Mouse (Mus musculus) kidney, adult 9 months (tissue): ENCODE data around the gene Epb41l1.

Experiments
- DNase-seq: peaks from one replicate; pipeline ENCODE4 v3.0.0; 2022

Epb41l1 gene

DNA sequence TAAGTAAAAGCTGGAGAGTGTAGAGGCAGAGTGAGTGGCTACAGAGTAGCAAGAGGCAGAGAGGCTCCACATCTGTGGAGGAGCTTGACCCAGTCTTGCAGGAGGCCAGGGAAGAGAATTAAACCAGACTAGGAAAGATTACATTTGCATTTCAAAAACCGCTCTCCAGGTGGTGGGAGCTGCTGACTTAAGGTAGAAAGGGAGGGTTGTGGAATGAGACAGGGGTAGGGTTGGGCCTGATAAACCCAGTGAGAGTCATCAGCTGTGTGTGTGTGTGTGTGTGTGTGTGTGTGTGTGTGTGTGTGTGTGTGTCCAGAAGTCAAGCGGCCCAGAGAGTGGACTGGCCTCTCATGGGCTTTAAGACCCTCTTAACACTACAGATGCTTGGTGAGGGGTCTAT lies 4.9 kb downstream of the Epb41l1 start:
- no peak for DNase-seq

DNA sequence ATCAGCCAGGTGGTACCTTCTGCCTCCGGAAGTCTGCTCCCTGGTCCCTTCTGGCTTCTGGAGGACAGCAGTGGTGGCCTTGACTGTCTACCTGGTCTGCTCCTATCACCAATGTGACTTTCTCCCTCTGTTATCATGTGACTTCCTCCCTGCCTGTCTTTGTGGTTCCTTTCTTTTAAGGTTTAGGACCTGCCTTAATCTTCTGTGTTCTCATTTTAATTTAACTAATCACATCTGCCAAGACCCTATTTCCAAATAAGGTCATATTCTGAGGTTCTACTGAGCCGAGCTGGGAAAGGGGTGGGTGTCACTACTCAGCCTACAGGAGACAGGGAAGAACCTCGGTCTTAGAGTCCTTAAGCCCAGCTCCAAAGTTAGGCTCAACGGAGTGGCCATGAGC lies 5.4 kb downstream of the Epb41l1 start:
- no peak for DNase-seq

DNA sequence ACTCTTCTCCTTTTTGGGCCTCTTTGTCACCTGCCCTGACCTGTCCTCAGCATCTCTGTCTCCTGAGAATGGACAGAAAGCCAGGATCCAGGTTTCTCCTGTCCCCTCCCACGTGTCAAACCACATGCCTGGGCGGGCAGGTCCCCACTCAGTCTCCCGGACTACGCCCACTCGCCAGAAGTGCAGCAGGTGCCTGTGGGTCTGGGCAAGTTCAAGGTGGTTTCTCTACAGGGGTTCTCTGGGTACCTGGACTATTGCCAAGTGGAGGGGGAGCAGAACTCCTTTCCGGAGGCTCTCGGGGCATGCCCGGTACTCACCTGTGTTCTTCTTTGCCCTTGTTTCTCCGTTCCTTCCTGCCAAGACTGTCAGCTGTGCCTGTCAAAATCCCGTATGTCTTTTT lies 9.1 kb downstream of the Epb41l1 start:
- peak; percentile 75 for DNase-seq

DNA sequence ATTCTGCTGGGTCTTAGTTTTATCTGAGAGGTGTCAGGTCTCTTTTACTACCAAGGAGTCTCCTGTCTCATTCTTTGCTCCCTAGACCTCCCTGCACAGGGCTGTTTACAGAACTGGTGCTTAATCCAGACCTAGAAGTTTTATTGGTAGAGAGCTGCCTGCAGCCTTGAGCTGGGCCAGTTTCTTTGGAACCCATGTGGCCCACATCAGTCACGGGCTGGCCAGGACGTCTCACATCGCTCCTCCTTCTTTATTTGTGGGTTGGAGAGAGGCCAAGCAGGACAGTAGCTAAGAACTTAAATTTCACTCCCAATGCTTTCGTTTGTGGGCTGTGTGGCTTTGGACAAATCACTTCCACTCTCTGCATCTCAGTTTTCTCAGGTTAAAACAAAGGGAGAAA lies 9.6 kb downstream of the Epb41l1 start:
- DNase-seq: peak; percentile 48

DNA sequence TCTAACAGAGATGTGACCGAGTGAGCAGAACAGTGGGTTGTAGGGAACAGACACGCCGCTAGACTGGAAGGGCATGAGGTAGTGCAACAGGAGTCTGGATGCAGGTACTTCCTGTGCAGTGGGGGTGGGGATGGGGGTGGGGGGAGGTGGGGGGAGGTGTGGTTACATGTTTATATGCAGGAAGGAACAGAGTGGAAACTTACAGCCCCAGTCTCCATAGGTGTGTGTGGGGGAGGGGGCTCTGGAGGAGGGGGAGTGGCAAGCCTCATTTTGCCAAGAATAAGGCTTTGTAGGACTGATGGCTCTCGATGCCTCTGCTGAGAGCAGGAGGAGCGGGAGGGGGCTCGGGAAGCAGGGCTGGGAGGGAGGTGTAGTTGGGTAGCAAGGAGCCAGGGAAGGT lies 10.7 kb downstream of the Epb41l1 start:
- no peak for DNase-seq

DNA sequence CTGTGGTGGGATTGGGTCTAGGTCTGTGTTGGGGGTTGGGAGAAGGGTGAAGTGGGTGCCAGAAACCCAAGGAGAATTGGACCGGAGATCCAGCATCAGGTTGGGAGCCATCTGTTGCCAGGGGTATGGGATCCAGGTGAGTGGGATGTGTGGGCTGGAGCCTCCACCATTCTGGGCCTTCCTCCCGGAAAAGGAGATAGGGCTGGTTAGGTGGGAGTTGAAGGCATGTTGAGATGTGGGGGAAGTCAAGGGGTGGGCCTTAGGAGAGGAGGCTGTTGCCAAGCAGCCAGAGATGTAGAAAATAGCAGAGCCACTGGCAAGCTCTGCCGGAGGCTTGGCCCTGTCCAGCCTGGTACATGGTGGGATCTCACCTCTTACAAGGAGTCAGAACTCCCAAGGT lies 11.4 kb downstream of the Epb41l1 start:
- peak; percentile 24 for DNase-seq

DNA sequence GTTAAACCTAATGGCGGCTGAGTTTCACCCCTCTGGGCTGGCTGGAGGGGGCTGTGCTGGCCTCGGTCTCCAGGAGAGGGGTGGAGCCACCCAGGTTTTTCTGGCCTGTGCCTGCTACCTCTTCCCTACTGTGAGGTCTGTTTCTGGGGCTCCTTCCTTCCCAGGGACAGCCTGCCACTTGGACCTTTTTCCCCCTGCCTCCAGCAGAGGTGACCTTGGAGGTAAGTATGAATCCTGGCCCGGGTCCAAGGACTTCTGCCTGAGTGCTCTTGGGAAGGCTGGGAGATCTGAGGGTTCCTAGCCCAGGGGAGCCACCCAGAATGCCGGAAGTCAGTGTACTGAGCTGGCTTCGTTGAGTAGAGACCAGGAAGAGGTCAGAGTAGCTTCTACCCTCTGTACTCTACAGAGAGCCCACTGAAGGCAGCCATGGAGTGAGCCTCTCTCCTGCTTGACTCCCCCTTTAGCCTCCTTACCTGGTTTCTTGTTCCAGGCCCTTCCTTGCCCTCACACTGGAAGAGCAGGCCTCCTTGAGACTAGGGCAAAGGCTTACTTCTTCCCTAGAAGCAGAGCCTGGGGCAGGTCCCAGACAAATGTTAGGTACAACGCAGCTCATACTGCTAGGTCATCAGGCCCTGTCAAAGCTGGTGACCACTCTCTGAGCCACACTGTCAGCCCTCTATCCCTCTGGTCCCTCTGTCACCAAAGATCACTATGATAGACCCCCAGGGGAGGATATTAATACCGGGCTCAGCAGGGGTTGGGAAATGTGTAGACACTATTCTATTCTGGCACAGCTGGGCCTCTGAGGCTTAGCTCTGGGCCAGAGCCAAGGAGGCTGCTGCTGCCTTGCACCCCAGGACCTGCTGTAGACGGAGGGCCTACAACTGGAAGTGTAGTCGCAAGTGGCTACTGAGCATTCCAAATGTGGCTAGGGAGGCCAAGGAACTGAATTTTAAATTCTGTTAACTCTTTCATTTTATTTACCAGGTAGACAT lies 12.5 kb downstream of the Epb41l1 start:
- peak; percentile 96 for DNase-seq

DNA sequence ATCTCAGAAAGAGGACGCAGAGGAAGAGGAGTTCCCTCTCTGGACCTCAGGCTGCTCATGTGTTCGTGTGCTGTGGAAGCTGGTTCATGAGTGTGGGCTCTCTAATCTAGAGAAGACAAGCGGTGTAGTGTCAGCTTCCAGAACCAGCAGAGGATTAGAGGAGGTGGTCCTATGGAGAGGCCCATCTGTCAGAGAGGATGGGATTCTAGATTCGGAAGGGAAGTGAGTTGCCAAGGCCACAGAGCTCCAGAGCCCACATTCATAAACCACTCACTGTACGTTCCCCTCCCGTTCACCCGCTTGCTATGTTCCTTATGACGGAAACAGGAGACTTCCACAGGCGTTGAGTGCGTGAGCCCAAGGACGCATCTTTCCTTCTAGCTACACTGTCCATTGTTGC lies 16.9 kb downstream of the Epb41l1 start:
- DNase-seq: no peak

DNA sequence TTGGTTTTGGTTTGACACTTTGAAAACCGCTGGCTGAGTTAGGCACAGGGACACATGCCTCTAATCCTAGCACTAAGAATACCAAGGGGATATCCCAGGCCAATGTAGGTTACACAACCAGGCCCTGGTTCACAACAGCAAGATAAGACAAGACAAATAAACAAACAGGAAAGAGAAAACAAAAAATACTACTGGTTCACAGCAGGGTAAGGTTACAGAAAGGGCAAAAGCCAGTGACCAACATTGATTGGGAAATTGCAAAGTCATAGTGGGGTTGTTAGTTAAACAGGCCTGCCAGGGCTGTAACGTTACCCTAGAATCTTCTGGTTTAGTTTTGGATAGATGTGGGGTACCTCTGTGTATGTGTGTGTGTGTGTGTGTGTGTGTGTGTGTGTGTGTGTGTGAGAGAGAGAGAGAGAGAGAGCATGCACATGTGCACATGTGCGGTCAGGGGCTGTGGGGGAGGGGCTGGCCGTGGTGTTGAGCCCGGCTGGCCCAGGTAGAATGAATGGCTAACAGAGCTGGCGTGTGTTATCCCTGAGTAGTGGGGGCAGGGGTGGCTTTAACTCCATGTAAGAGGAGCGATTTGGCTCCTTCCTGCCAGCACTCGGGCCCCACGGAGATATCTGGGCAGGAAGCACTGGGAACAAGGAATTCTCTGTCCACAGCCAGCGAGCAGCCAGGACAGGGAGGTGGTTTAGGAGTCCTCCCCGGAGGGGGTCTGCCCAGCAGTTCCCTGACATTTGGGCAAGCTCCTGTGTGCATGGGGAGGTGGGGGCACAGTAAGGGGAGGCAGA lies 19.2 kb downstream of the Epb41l1 start:
- DNase-seq: peak; percentile 65

DNA sequence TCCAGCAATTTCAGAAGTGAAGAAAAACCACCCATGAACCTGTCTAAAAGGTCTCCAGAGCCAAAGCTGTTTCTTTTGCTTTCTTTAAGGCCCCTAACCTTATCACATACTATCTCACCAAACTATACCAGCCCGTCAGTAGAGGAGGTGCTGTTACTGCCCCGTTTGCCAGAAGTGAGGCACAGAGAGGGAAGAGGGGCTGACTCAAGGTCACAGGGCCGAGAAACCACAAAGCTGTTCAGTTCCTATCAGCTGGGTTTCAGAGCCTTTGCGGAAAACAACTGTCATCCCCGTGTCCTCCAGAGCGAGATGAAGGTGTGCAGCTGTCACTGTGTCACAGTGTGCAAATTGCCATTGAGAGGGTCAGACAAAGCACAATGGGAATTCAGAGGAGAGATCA lies 21.2 kb downstream of the Epb41l1 start:
- no peak for DNase-seq

DNA sequence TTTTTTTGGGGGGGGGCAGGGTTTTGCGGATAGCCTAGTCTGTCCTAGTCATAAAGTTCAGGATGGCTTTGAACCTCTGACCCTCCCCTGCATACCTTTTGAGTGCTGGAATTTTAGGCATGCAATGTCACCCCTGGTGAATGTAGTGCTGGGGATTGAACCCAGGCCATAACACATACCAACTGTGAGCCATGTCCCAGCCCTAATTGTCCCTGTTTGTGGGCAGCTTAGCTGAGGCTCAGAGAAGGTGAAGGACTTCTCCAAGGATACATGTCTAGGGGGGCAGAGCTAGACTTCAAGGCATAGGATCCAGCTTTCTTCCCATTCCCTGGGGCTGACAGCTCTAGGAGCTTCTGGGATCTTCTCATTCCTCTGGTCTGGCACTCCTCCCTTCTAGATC lies 22.6 kb downstream of the Epb41l1 start:
- no peak for DNase-seq

DNA sequence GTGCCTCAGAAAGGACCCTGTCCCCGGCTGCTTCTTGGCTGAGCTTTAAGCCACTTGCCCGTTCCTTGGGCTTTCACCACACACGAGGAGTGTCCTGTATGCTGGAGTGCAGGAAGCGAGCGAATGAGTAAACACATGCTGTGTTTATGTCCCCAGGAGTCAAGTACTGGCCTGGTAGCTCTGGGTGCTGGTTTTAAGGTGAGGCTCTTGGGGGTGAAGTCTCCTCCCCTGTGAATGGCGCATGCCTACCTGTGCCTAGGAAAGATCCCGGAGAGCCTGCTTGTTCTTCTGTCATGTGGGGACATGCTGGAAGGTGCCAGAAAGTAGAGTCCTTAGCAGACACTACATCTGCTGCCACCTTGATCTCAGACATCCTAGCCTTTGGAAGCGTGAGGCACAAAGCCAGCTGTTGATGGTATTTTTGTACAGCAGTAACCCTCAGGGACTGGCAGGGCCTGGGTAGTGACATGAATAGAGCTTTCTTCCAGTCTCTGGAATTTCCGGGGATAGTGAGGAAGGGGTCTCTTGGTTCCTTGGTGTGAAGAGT lies 25.9 kb downstream of the Epb41l1 start:
- no peak for DNase-seq

DNA sequence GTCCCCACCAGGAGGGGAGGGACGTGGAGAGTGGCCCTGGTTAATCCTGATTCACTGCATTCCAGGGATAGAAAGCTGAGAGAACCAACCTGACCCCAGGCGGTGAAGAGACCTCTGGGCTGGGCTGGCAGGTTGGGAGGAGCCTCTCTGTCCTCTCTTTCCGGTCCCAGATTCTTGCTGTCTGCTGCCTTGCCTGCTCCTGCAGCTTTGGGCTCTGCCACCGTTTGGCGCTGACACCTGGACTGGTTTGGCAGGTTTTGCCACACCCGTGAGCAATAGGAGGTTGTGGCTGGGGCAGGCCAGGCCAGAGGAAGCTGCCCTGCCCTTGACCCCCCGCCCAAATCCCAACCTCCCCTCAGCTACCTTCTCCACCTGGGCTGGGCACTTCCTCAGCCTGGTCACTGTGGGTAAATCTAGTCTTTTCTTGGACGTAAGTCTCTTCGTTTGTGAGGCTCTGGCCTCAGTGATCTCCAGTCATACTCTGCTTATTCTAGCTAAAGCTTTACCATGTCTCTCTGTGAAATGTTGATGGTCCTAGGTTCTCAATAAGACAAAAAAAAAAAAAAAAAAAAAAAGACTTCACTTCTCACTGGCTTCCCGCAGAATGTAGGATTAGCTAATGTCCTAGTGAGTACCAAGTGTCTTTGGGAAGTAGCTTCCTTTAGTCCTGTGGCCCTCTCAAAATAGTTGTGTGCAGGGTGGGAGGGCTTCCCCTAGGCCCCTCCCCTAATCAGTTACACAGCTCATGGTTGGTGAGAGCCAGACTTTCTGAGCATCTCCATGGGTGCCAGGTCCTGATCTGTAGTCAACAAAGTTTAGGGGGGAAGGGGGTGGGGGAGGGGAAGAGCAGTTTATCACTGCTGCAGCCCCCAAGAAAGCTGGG lies 26.9 kb downstream of the Epb41l1 start:
- peak; percentile 69 for DNase-seq

DNA sequence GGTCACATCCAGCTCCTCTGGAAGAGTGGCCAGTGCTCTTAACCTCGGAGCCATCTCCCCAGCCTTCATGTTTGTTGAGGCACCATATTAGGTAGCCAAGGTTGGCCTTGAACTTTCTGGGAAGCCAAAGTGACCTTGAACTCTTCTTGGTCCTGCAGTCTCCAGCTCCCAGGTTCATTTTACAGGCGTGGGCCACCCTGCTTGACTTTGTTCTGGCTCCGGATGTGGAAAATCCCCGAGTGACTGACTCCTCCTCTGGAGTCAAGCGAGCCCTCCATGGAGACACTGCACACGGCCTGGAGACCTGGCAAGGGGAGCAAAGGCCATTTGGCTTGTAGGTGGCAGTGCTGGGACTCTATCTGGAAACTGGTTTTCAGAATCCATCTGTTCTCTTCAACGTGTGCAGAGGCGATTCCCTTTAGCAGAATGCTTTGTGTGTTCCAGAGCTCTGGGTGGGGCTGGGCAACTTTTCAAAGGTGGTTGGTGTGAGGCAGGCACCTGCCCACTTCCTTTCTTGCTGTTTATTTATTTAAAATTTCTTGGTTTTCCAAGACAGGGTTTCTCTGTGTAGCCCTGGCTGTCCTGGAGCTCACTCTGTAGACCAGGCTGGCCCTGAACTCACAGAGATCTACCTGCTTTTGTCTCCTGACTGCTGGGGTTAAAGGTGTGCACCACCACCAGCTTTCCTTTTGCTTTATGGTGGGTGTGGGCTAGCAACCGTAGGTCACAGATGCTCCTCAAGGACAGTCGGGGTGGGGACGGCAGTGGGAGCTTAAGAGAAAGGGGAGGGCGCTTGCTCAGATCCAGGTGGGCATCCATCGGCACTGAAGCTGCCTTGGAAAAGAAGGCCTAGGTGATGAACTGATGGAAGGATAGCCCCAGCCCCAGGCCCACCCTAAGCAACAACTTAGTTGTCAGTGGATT lies 30.8 kb downstream of the Epb41l1 start:
- DNase-seq: peak; percentile 65

DNA sequence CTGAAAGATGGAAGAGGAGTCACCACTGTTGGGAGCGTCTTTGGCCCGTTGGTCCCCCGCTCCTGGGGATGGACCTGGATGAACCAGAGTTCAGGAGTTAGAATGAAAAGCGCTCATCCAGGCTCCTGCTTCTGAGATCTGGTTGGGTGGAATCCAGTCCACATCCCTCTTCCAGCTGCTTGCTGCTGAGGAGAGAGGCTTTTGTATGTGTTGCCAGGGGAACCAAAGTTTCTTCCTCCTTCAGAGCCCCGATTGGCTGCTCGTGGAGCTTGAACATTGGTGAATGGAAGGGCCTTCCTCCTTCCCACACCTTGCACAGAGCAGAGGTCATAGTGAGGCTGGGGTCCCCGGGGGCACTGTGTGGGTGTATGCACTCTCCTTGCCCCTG lies 31.4 kb downstream of the Epb41l1 start:
- no peak for DNase-seq

DNA sequence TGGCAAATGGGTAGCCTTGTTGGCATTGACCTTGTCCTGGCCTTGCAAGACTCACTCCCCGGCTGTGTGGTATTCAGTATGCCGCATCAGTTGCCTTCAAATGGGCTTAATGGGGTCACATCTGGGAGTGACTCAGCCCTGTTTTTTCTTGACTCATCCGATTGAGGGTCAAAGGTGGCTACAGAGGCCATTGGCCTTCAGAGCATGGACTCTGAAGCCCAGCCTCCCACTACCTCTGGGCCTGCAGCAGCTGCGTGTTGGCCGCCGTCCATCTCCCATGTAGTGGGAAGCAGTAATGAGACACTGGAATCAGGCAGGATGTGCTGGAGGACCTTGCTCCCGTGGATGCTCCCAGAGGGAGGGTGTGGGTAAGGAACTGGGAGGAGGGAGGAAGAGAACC lies 33.1 kb downstream of the Epb41l1 start:
- peak; percentile 95 for DNase-seq

DNA sequence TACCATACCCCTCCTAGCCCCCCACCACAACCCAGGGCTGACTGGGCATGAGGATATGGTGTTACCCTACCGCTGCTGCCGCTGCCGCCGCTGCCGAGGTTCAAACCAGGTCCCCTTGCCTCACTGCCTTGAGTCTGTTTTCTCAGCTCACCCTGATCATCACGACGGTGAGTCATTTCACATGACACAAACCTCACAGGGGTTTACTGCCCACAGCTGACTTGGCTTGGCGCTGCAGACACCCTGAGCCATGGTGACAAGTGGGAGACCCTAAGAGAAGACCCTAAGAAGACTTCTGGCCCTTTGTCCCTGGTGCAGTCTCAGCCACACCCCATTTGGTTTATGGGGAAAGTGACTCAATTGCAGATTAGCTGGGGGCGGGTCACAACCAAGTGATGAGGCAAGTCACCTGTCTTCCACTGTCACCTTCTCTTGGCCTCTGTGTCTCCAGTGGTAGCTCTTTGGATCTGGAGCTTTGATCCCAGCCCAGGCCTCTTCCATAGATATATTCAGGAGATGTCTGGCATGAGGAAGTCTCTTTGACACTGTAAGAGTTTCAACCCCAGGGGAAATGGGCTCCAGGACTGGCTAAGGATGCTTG lies 34.9 kb downstream of the Epb41l1 start:
- DNase-seq: no peak

DNA sequence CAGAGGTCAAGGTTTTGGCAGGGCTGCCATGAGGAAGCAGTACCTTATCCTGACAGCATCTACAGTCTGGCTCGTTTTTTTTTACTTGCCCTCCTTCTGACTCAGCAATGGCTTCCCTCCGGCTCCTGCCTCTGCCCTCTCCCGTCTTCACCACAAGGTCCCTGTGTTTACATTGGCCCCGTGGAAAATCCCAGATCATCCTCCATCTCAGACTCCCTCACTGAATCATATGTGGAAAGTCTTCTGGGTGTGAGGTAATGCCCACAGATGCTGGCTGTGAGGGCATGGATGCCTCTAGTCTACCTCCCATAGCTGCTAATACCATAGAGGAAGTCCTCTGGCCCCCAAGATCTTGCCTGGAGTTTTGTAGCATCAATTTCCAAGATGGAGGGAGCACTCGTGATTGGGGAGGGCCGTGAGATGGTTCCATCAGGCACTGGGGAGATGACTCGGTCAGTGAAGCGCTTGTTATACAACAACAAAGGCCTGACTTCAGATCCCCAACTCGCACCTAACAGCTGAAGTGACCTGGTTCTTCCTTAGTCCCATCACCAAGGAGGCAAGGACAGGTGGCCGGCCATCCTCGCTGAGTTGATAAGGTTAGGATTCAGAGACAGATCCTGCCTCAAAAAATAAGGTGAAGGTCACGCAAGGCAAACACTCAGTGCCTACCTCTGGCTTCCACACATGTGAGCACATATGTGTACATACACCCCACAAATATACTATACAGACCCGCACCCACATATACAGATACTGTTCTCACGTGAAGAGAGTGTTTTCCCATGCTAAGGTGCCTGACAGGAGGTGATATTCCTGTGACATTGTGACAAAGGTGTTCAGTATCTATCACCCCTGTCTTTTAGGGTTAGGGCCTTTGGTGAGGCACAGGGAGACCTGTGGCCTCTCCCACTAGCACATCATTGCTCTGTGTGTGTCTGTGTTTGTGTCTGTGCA lies 36.0 kb downstream of the Epb41l1 start:
- DNase-seq: no peak

DNA sequence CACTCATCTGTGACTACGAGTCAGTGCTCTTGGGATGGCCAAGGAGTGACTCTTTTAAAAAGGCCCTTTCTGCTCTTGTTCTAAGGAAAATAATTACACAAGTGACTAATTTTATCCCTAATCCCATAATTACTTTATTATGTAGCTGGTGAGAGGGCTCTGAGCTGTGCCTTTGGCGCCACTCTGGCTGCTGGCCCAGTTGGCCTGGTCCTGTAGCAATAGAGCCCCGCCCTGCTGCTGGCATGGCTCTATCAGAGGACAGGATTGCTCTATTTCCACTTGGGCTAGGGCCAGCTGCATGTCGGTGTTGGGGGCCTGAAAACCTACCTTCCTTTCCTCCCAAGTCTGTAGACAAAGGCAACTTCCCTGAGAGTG lies 36.6 kb downstream of the Epb41l1 start:
- no peak for DNase-seq

DNA sequence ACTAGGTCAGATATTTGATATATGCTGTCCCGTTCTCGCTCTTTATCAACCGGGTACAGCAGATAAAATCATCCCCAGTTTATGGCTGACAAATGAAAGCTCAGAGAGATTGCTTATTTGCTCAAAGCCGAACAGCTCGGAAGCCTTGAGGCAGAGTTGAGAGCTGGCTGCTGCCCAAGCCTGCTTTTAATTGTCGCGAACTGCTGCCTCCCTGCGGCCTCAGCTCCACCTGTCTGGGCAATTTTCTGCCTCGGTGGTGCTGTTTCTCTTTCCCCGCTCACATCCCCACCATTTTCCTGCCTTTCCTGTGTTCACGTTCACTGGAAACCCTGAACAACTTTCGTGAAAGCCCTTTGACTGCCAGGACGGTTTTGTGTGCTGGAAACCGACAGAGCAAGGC lies 39.8 kb downstream of the Epb41l1 start:
- peak; percentile 57 for DNase-seq
